Mouse (Mus musculus): Measurements from ENCODE around the gene Itch. TPM values are rescaled to one million over a fixed set of nuclear protein-coding genes. Genes with fewer than 3 reads are reported as not detected.

Itch gene
- total RNA-seq, 2 experiments from 2014 or later, result 32.3 to 54.5 TPM

Other genes with a start within 250 kb of the Itch start
- 145 and 157 TPM in 2 replicates for gene Eif2s2, start 240.6 kb upstream of the Itch start, total RNA-seq (2014; fragmentation: Nextera tagmentation)
- 212 and 223 TPM in 2 replicates for gene Eif2s2, start 240.6 kb upstream of the Itch start, total RNA-seq (2017)
- not detected in 2 replicates for gene Gm14226, start 115.2 kb upstream of the Itch start, total RNA-seq (2014; fragmentation: Nextera tagmentation)
- gene Gm14226, start 115.2 kb upstream of the Itch start, total RNA-seq (2017), result not detected in 2 replicates
- 178 and 197 TPM in 2 replicates for gene Ahcy, start 59.0 kb upstream of the Itch start, total RNA-seq (2014; fragmentation: Nextera tagmentation)
- 114 and 116 TPM in 2 replicates for gene Ahcy, start 59.0 kb upstream of the Itch start, total RNA-seq (2017)
- 233 and 296 TPM in 2 replicates for gene Dynlrb1, start 103.0 kb downstream of the Itch start, total RNA-seq (2014; fragmentation: Nextera tagmentation)
- 203 and 267 TPM in 2 replicates for gene Dynlrb1, start 103.0 kb downstream of the Itch start, total RNA-seq (2017)
- gene Map1lc3a, start 142.8 kb downstream of the Itch start, total RNA-seq (2014; fragmentation: Nextera tagmentation), result 0.60 and 2.2 TPM in 2 replicates
- gene Map1lc3a, start 142.8 kb downstream of the Itch start, total RNA-seq (2017), result 1.1 and 1.3 TPM in 2 replicates
- gene Pigu, start 223.9 kb downstream of the Itch start, total RNA-seq (2014; fragmentation: Nextera tagmentation), result 51.4 and 52.3 TPM in 2 replicates
- 44.0 TPM in 2 replicates for gene Pigu, start 223.9 kb downstream of the Itch start, total RNA-seq (2017)
- 0.23 and 0.95 TPM in 2 replicates for gene Trp53inp2, start 247.6 kb downstream of the Itch start, total RNA-seq (2014; fragmentation: Nextera tagmentation)
- 2.9 and 4.8 TPM in 2 replicates for gene Trp53inp2, start 247.6 kb downstream of the Itch start, total RNA-seq (2017)